Mouse (Mus musculus): Measurements from ENCODE around the gene N4bp1.

- TF ChIP-seq CTCF (IDR thresholded peaks at IDR 0.05; ENCODE audit: control insufficient read depth, insufficient read depth, insufficient replicate concordance, low read depth, low read length): no peak
- no peak for TF ChIP-seq POLR2A (IDR thresholded peaks at IDR 0.05; ENCODE audit: control insufficient read depth, low read depth, low read length)
These were observed 98.6 kb downstream of the N4bp1 start for GRCm38 (mm10) chr8:86786498-86786897.
